Mouse (Mus musculus): ENCODE results near the gene Rbm5. TPM values are rescaled to one million over a fixed set of nuclear protein-coding genes. Genes with fewer than 3 reads are reported as not detected.

The Rbm5 gene
- polyA plus RNA-seq, 1 experiment from 2014 or later, result 270 TPM

GRCm38 (mm10) chr9:107728919-107729670 lies 41.7 kb downstream of the Rbm5 start:
- Histone ChIP-seq H3K36me3 (no peaks in the 10 kb centered on the region), H3K4me1 (peaks cover 75% of the 10 kb centered on the region), H3K9me3 (no peaks in the 10 kb centered on the region), H3K4me3 (no peak overlapping the region), H3K27ac (peak overlapping the region; percentile 39; the same call in 1 of the 2 replicates), H3K9ac (no peak overlapping the region), H3K4me2 (replicated peaks) (no peak overlapping the region), H3K27me3 (no peaks in the 10 kb centered on the region)
- 52% methylated on average over 6 of the region's 6 CpGs for WGBS
- no peak for ATAC-seq (ENCODE audit: low FRiP score, low read depth)

DNA sequence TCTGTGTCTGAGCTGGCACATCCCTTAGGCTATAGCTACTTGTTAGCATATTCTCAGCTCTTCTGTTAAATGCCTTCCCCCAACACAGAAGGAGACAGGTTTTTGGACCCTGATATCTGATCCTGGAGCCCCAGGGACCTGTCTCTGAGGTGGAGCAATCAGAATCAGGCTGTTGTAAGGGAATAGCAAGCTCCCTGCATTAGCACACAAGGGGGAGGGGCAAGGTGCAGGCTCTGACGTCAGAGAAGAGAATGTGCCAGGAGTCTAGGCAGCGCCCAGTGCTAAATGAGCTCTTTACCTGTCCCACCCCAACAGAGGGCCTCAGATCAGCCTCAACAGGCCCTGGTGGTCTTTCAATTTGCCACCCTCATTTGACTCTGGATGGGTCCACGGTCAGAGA lies 43.8 kb downstream of the Rbm5 start:
- Histone ChIP-seq H3K36me3 (no peaks in the 10 kb centered on the region), H3K4me1 (peaks cover 94% of the 10 kb centered on the region), H3K27ac (peak overlapping the region; percentile 48), H3K27me3 (no peaks in the 10 kb centered on the region), H3K9me3 (no peaks in the 10 kb centered on the region), H3K4me2 (replicated peaks) (no peak overlapping the region), H3K9ac (no peak overlapping the region; the same call in none of the 2 replicates), H3K4me3 (no peak overlapping the region)
- ATAC-seq (ENCODE audit: low FRiP score, low read depth), result no peak
- 40% methylated on average over 3 of the region's 3 CpGs for WGBS

GRCm38 (mm10) chr9:107724796-107725195 lies 46.0 kb downstream of the Rbm5 start:
- WGBS, result 100% methylated on average over 1 of the region's 1 CpGs
- H3K4me2 ChIP-seq (replicated peaks), result 0 out of 2 replicates have a peak overlapping the region, but pooled peaks have one; percentile 57
- no peak overlapping the region for H3K4me3 ChIP-seq
- peak overlapping the region; percentile 76 for H3K27ac ChIP-seq
- H3K9me3 ChIP-seq, result no peaks in the 10 kb centered on the region
- no peak for ATAC-seq (ENCODE audit: low FRiP score, low read depth)
- H3K27me3 ChIP-seq, result no peaks in the 10 kb centered on the region
- H3K9ac ChIP-seq, result no peak overlapping the region
- peaks cover 84% of the 10 kb centered on the region for H3K4me1 ChIP-seq
- H3K36me3 ChIP-seq, result no peaks in the 10 kb centered on the region

DNA sequence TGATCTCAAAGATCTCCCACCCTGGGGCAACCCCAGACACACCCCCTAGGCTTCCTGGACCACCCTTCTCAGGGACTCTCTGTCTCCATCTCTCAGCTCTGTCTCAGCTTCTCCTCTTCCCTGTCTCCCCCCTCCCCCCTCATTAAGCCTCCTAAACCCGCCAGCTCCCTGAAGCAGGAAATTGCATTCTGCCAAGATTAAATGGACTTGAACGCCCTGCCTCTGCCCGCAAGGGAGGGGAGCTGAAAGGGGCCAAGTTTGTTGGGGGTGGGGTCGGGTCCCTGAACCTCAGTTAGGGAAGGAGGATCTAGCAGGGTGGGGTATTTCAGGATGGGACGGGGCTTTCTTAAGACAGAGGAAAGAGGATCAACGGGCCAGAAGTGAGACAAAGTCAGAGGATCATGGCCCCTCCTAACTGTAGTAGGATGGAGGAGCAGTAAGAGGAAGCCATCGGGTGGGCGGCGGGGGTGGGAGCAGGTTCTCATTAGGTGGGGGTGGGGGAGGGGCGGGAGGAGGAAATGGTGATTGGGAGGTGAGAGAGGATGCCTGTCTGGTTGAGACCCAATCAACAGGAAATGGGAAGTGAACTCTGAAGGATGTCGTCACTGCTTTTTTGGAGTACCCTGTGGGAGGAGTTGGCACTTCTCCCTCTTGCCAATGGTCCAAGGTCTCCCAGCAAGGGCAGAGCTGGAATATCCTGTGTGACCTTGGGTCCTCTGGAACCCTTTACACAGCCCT lies 46.8 kb downstream of the Rbm5 start:
- H3K36me3 ChIP-seq, result no peaks in the 10 kb centered on the region
- H3K4me3 ChIP-seq, result no peak overlapping the region
- 0% methylated on average over 11 of the region's 11 CpGs for WGBS
- peak overlapping the region; percentile 57 for H3K4me2 ChIP-seq (replicated peaks)
- H3K4me1 ChIP-seq, result peaks cover 76% of the 10 kb centered on the region
- H3K9me3 ChIP-seq, result no peaks in the 10 kb centered on the region
- H3K27me3 ChIP-seq, result no peaks in the 10 kb centered on the region
- ATAC-seq (ENCODE audit: low FRiP score, low read depth), result peak; percentile 61
- peak overlapping the region; percentile 76 for H3K27ac ChIP-seq
- H3K9ac ChIP-seq, result no peak overlapping the region

GRCm38 (mm10) chr9:107723292-107723691 lies 47.5 kb downstream of the Rbm5 start:
- H3K36me3 ChIP-seq, result no peaks in the 10 kb centered on the region
- peak overlapping the region; percentile 57 for H3K4me2 ChIP-seq (replicated peaks)
- no peak; the same call in 1 of the 2 replicates for ATAC-seq (ENCODE audit: low FRiP score, low read depth)
- no peaks in the 10 kb centered on the region for H3K9me3 ChIP-seq
- no peak overlapping the region for H3K4me3 ChIP-seq
- H3K4me1 ChIP-seq, result peaks cover 69% of the 10 kb centered on the region
- H3K27me3 ChIP-seq, result no peaks in the 10 kb centered on the region
- peak overlapping the region; percentile 76; the same call in 1 of the 2 replicates for H3K27ac ChIP-seq
- H3K9ac ChIP-seq, result peak overlapping the region; percentile 27; the same call in 1 of the 2 replicates
- WGBS, result 15% methylated on average over 6 of the region's 6 CpGs

- H3K27ac ChIP-seq, result peak overlapping the region; percentile 39; the same call in 1 of the 2 replicates
- H3K4me2 ChIP-seq (replicated peaks), result no peak overlapping the region
- ATAC-seq (ENCODE audit: low FRiP score, low read depth), result no peak
- 86% methylated on average over 10 of the region's 10 CpGs for WGBS
- H3K4me1 ChIP-seq, result peaks cover 67% of the 10 kb centered on the region
- H3K27me3 ChIP-seq, result no peaks in the 10 kb centered on the region
- no peak overlapping the region for H3K4me3 ChIP-seq
- H3K9me3 ChIP-seq, result no peaks in the 10 kb centered on the region
- no peaks in the 10 kb centered on the region for H3K36me3 ChIP-seq
- no peak overlapping the region for H3K9ac ChIP-seq
Observed at GRCm38 (mm10) chr9:107718781-107719540, 51.8 kb downstream of the Rbm5 start.

- peak overlapping the region; percentile 28 for H3K4me2 ChIP-seq (replicated peaks)
- no peak for ATAC-seq (ENCODE audit: low FRiP score, low read depth)
- H3K9me3 ChIP-seq, result no peaks in the 10 kb centered on the region
- WGBS, result 16% methylated on average over 6 of the region's 6 CpGs
- no peak overlapping the region for H3K4me3 ChIP-seq
- H3K9ac ChIP-seq, result no peak overlapping the region
- H3K27me3 ChIP-seq, result no peaks in the 10 kb centered on the region
- H3K27ac ChIP-seq, result peak overlapping the region; percentile 79
- no peaks in the 10 kb centered on the region for H3K36me3 ChIP-seq
- H3K4me1 ChIP-seq, result peaks cover 55% of the 10 kb centered on the region
Observed at GRCm38 (mm10) chr9:107716951-107717350, 53.8 kb downstream of the Rbm5 start.

GRCm38 (mm10) chr9:107715632-107716031 lies 55.2 kb downstream of the Rbm5 start:
- Histone ChIP-seq H3K27me3 (no peaks in the 10 kb centered on the region), H3K9ac (no peak overlapping the region), H3K9me3 (no peaks in the 10 kb centered on the region), H3K4me3 (no peak overlapping the region), H3K4me1 (peaks cover 46% of the 10 kb centered on the region), H3K4me2 (replicated peaks) (no peak overlapping the region), H3K36me3 (no peaks in the 10 kb centered on the region), H3K27ac (peak overlapping the region; percentile 79)
- 86% methylated on average over 2 of the region's 2 CpGs for WGBS
- no peak for ATAC-seq (ENCODE audit: low FRiP score, low read depth)

DNA sequence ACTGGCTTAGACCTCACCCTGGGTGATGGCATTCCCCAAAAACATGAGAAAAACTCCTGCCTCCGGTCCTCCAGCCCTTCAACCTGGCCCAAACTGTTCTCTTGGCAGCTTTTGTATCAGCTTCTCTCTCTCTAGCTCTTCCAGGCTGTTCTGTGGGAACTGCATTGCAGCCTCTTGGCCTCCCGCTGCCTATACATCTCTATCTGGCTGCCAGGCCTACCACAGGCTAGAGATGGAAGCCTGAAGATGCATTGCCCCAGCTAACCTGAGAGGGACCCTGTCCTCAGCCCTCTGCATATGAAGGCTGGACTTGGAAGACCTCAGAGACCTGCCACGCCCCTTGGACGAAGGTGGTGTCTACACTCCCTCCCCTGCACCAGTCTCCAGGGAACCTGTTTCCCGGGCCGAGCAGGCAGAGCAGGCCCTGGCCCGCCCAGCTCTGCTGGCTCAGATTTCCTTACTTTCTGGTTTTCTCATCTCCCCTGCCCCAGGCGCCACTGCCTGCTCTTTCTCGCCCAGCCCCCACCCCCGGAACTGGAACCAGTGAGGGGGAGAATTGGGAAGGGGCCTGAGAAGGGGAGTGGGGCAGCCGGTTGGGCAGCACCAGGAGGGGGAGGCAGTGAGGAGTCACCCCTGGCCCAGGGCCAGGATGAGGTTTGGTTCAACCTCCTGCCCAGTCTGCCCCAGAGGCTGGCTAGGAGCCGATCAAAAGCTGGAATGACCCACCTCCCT lies 56.4 kb downstream of the Rbm5 start:
- Histone ChIP-seq H3K27ac (peak overlapping the region; percentile 93), H3K36me3 (no peaks in the 10 kb centered on the region), H3K4me2 (replicated peaks) (peak overlapping the region; percentile 43), H3K9ac (0 out of 2 replicates have a peak overlapping the region, but pooled peaks have one; percentile 13), H3K9me3 (no peaks in the 10 kb centered on the region), H3K27me3 (no peaks in the 10 kb centered on the region), H3K4me3 (no peak overlapping the region), H3K4me1 (peaks cover 51% of the 10 kb centered on the region)
- 8% methylated on average over 12 of the region's 12 CpGs for WGBS
- ATAC-seq (ENCODE audit: low FRiP score, low read depth), result peak; percentile 77

GRCm38 (mm10) chr9:107709697-107710483 lies 60.9 kb downstream of the Rbm5 start, which contains the start of gene Sema3f:
Gene Sema3f (minus strand): TSS chr9:107710475.
- Histone ChIP-seq H3K9ac (peak within 1 kb of the TSS; percentile 97), H3K9me3 (no peaks in the 10 kb centered on the region), H3K27ac (peak within 1 kb of the TSS; percentile 97), H3K4me1 (peaks cover 50% of the 10 kb centered on the region), H3K27me3 (no peaks in the 10 kb centered on the region), H3K4me3 (peak within 1 kb of the TSS; percentile 77), H3K36me3 (peaks cover 11% of the 10 kb centered on the region), H3K4me2 (replicated peaks) (peak within 1 kb of the TSS; percentile 85)
- WGBS, result under 1% methylated on average over 85 of the region's 86 CpGs
- ATAC-seq (ENCODE audit: low FRiP score, low read depth), result peak; percentile 79

Data from limb, embryonic 13.5 days (tissue).